Mouse (Mus musculus): ENCODE results near the gene Gm4353. TPM values are rescaled to one million over a fixed set of nuclear protein-coding genes. Genes with fewer than 3 reads are reported as not detected.
A peak's percentile ranks its signal among the peaks of the same experiment; 100 is the strongest.
"Not testable (repeated sequence)": the region's sequence is repeated elsewhere in the genome, so short reads cannot be mapped to it uniquely, and the experiment has no call there.

The Gm4353 gene
- 0.86 and 1.2 TPM in 2 replicates for polyA plus RNA-seq (2012; rRNA removed)

GRCm38 (mm10) chr7:116084366-116084765 lies at the start of gene Gm4353:
Gene Gm4353 (minus strand): TSS chr7:116084635.
- DNase-seq; H3K4me3 ChIP-seq (ENCODE audit: insufficient read depth, low read depth, low read length); H3K4me1 ChIP-seq (ENCODE audit: control insufficient read depth, insufficient read depth, low read length); H3K36me3 ChIP-seq (ENCODE audit: control insufficient read depth, insufficient read depth, low read length); H3K27ac ChIP-seq (ENCODE audit: insufficient read depth, low read depth, low read length); H3K27me3 ChIP-seq (replicated peaks; ENCODE audit: control insufficient read depth, insufficient read depth, low read length): not testable (repeated sequence)
- WGBS: 95% methylated on average over 11 of the region's 11 CpGs

- TF ChIP-seq POLR2A (IDR thresholded peaks at IDR 0.05; ENCODE audit: low read depth, low read length): no peak
- TF ChIP-seq CTCF (conservative IDR thresholded peaks at IDR 0.05; ENCODE audit: insufficient read depth, insufficient read length, low read depth, low read length): peak; percentile 91
- H3K27me3 ChIP-seq (replicated peaks; ENCODE audit: control insufficient read depth, insufficient read depth, low read length): no peaks in the 10 kb centered on the region
- 2% methylated on average over 5 of the region's 5 CpGs for whole genome bisulfite sequencing
Measured at GRCm38 (mm10) chr7:116132078-116132477, 47.6 kb upstream of the Gm4353 start.

GRCm38 (mm10) chr7:116131390-116131789 lies 47.0 kb upstream of the Gm4353 start:
- 49% methylated on average over 4 of the region's 4 CpGs for WGBS
- TF ChIP-seq POLR2A (IDR thresholded peaks at IDR 0.05; ENCODE audit: low read depth, low read length): no peak
- no peak for TF ChIP-seq CTCF (conservative IDR thresholded peaks at IDR 0.05; ENCODE audit: insufficient read depth, insufficient read length, low read depth, low read length)
- Histone ChIP-seq H3K4me3 (ENCODE audit: insufficient read depth, low read depth, low read length) (no peak overlapping the region), H3K36me3 (ENCODE audit: control insufficient read depth, insufficient read depth, low read length) (peaks cover 3% of the 10 kb centered on the region), H3K27ac (ENCODE audit: insufficient read depth, low read depth, low read length) (no peak overlapping the region), H3K27me3 (replicated peaks; ENCODE audit: control insufficient read depth, insufficient read depth, low read length) (no peaks in the 10 kb centered on the region), H3K4me1 (ENCODE audit: control insufficient read depth, insufficient read depth, low read length) (no peaks in the 10 kb centered on the region)
- DNase-seq: no peak

More at GRCm38 (mm10) chr7:116132078-116132477, 47.6 kb upstream of the Gm4353 start:
- no peak overlapping the region for H3K27ac ChIP-seq (ENCODE audit: insufficient read depth, low read depth, low read length)
- H3K4me1 ChIP-seq (ENCODE audit: control insufficient read depth, insufficient read depth, low read length): no peaks in the 10 kb centered on the region
- H3K36me3 ChIP-seq (ENCODE audit: control insufficient read depth, insufficient read depth, low read length): peaks cover 6% of the 10 kb centered on the region
- no peak overlapping the region for H3K4me3 ChIP-seq (ENCODE audit: insufficient read depth, low read depth, low read length)
- peak; percentile 83 for DNase-seq

- Histone ChIP-seq H3K27me3 (replicated peaks; ENCODE audit: control insufficient read depth, insufficient read depth, low read length) (no peaks in the 10 kb centered on the region), H3K36me3 (ENCODE audit: control insufficient read depth, insufficient read depth, low read length) (no peaks in the 10 kb centered on the region), H3K4me1 (ENCODE audit: control insufficient read depth, insufficient read depth, low read length) (no peaks in the 10 kb centered on the region), H3K27ac (ENCODE audit: insufficient read depth, low read depth, low read length) (no peak overlapping the region), H3K4me3 (ENCODE audit: insufficient read depth, low read depth, low read length) (no peak overlapping the region)
- TF ChIP-seq POLR2A (IDR thresholded peaks at IDR 0.05; ENCODE audit: low read depth, low read length) (no peak), CTCF (conservative IDR thresholded peaks at IDR 0.05; ENCODE audit: insufficient read depth, insufficient read length, low read depth, low read length) (no peak)
- WGBS: 80% methylated on average over 10 of the region's 10 CpGs
- no peak for DNase-seq
Measured at GRCm38 (mm10) chr7:116129374-116129773, 44.9 kb upstream of the Gm4353 start.

GRCm38 (mm10) chr7:116128286-116128685 lies 43.9 kb upstream of the Gm4353 start:
- Histone ChIP-seq H3K4me3 (ENCODE audit: insufficient read depth, low read depth, low read length) (no peak overlapping the region), H3K4me1 (ENCODE audit: control insufficient read depth, insufficient read depth, low read length) (no peaks in the 10 kb centered on the region), H3K36me3 (ENCODE audit: control insufficient read depth, insufficient read depth, low read length) (no peaks in the 10 kb centered on the region), H3K27me3 (replicated peaks; ENCODE audit: control insufficient read depth, insufficient read depth, low read length) (no peaks in the 10 kb centered on the region), H3K27ac (ENCODE audit: insufficient read depth, low read depth, low read length) (no peak overlapping the region)
- TF ChIP-seq POLR2A (IDR thresholded peaks at IDR 0.05; ENCODE audit: low read depth, low read length) (no peak), CTCF (conservative IDR thresholded peaks at IDR 0.05; ENCODE audit: insufficient read depth, insufficient read length, low read depth, low read length) (no peak)
- DNase-seq: no peak
- WGBS: 93% methylated on average over 8 of the region's 8 CpGs

GRCm38 (mm10) chr7:116127052-116127451 lies 42.6 kb upstream of the Gm4353 start:
- H3K4me3 ChIP-seq (ENCODE audit: insufficient read depth, low read depth, low read length): no peak overlapping the region
- DNase-seq: no peak
- H3K4me1 ChIP-seq (ENCODE audit: control insufficient read depth, insufficient read depth, low read length): no peaks in the 10 kb centered on the region
- no peak overlapping the region for H3K27ac ChIP-seq (ENCODE audit: insufficient read depth, low read depth, low read length)
- no peak for TF ChIP-seq CTCF (conservative IDR thresholded peaks at IDR 0.05; ENCODE audit: insufficient read depth, insufficient read length, low read depth, low read length)
- no peak for TF ChIP-seq POLR2A (IDR thresholded peaks at IDR 0.05; ENCODE audit: low read depth, low read length)
- 78% methylated on average over 2 of the region's 2 CpGs for WGBS
- no peaks in the 10 kb centered on the region for H3K36me3 ChIP-seq (ENCODE audit: control insufficient read depth, insufficient read depth, low read length)
- H3K27me3 ChIP-seq (replicated peaks; ENCODE audit: control insufficient read depth, insufficient read depth, low read length): no peaks in the 10 kb centered on the region

- Histone ChIP-seq H3K27ac (ENCODE audit: insufficient read depth, low read depth, low read length) (no peak overlapping the region), H3K4me1 (ENCODE audit: control insufficient read depth, insufficient read depth, low read length) (no peaks in the 10 kb centered on the region), H3K27me3 (replicated peaks; ENCODE audit: control insufficient read depth, insufficient read depth, low read length) (no peaks in the 10 kb centered on the region), H3K4me3 (ENCODE audit: insufficient read depth, low read depth, low read length) (no peak overlapping the region), H3K36me3 (ENCODE audit: control insufficient read depth, insufficient read depth, low read length) (no peaks in the 10 kb centered on the region)
- 69% methylated on average over 7 of the region's 7 CpGs for WGBS
- no peak for DNase-seq
- TF ChIP-seq POLR2A (IDR thresholded peaks at IDR 0.05; ENCODE audit: low read depth, low read length) (no peak), CTCF (conservative IDR thresholded peaks at IDR 0.05; ENCODE audit: insufficient read depth, insufficient read length, low read depth, low read length) (no peak)
Measured at GRCm38 (mm10) chr7:116125671-116126070, 41.2 kb upstream of the Gm4353 start.

GRCm38 (mm10) chr7:116124057-116124456 lies 39.6 kb upstream of the Gm4353 start:
- WGBS: 88% methylated on average over 12 of the region's 12 CpGs
- TF ChIP-seq POLR2A (IDR thresholded peaks at IDR 0.05; ENCODE audit: low read depth, low read length): no peak
- TF ChIP-seq CTCF (conservative IDR thresholded peaks at IDR 0.05; ENCODE audit: insufficient read depth, insufficient read length, low read depth, low read length): no peak
- Histone ChIP-seq H3K27ac (ENCODE audit: insufficient read depth, low read depth, low read length) (no peak overlapping the region), H3K4me3 (ENCODE audit: insufficient read depth, low read depth, low read length) (no peak overlapping the region), H3K27me3 (replicated peaks; ENCODE audit: control insufficient read depth, insufficient read depth, low read length) (no peaks in the 10 kb centered on the region), H3K4me1 (ENCODE audit: control insufficient read depth, insufficient read depth, low read length) (no peaks in the 10 kb centered on the region), H3K36me3 (ENCODE audit: control insufficient read depth, insufficient read depth, low read length) (no peaks in the 10 kb centered on the region)
- DNase-seq: no peak
